Mouse (Mus musculus) cortical plate, adult 2 months (tissue): Measurements from ENCODE around the gene Gm8068. TPM values are rescaled to one million over a fixed set of nuclear protein-coding genes. Genes with fewer than 3 reads are reported as not detected.
"Not testable (repeated sequence)": the region's sequence is repeated elsewhere in the genome, so short reads cannot be mapped to it uniquely, and the experiment has no call there.

Source experiments
- H3K27ac ChIP-seq: fragments of 200-500 bp; 2 replicates; pipeline ENCODE4 v1.5.1; 2012; ENCODE audit warnings: low read length, control low read depth, inconsistent platforms; ENCODE audit not compliant: insufficient read depth
- H3K4me1 ChIP-seq: fragments of 200-500 bp; 2 replicates; pipeline ENCODE4 v1.6.1; 2011; ENCODE audit warnings: low read length; ENCODE audit not compliant: control insufficient read depth, insufficient read depth
- H3K4me3 ChIP-seq: fragments of 200-500 bp; 2 replicates; pipeline ENCODE4 v1.5.1; 2011; ENCODE audit warnings: mild to moderate bottlenecking, low read length, control low read depth; ENCODE audit not compliant: insufficient read depth
- polyA plus RNA-seq: library from polyadenylated mRNA; depleted of rRNA; stranded (reverse); fragments of >200 nt; gene quantifications from 2 replicates; pipeline ENCODE4 v1.2.3, GENCODE M21; 2012; rRNA removed

Gm8068 gene
- not detected in 2 replicates for polyA plus RNA-seq

DNA sequence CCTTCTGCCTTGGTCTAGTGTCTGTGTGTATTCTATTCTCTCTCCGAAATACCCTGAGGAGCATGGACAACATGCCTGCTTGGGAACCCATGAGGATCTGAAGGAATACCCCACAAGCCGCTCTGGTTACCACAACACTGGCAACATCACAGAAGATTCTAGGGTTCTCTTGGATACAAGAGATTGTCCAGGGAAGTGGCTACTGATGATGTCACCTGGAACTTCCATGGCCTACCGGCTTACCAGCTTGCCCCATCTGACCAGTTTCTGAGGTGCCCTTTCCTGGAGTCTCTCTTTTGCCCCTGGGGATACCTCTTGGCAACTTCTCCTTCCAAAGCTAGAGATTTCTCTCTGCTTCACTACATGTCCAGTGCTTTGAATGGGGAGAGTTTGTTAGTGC, at the start of gene Gm8068:
Gm8068 (minus strand) TSS at position 101 of the 400 bp plus-strand sequence.
- H3K4me1 ChIP-seq, H3K4me3 ChIP-seq, H3K27ac ChIP-seq: not testable (repeated sequence)

- H3K27ac ChIP-seq, H3K4me1 ChIP-seq, H3K4me3 ChIP-seq: not testable (repeated sequence)
Observed at GRCm38 (mm10) chr14:41750514-41750913, 48.8 kb upstream of the Gm8068 start, which contains the start of gene Gm7929. Gm7929 (minus strand) TSS chr14:41750614.

DNA sequence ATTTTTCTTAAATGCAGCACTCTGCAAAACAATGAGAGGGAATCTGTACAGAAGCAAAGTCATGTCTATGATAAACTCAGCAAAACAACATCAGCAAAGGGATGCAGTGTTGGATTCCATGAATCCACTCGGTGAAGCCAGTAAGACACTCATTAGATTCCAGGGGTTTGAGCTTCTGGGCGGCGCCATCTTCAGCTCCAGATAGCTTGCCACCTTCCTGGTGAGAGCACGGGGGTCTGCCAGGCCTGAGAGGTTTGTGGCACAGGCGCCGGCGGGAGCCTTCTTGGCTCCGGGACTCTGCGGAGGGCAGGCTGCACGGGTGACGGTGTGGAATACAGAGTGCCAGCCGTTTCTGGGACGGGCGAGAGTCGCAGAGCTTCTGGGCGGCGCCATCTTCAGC, 21.8 kb upstream of the Gm8068 start:
- not testable (repeated sequence) for H3K4me3 ChIP-seq, H3K27ac ChIP-seq, H3K4me1 ChIP-seq

DNA sequence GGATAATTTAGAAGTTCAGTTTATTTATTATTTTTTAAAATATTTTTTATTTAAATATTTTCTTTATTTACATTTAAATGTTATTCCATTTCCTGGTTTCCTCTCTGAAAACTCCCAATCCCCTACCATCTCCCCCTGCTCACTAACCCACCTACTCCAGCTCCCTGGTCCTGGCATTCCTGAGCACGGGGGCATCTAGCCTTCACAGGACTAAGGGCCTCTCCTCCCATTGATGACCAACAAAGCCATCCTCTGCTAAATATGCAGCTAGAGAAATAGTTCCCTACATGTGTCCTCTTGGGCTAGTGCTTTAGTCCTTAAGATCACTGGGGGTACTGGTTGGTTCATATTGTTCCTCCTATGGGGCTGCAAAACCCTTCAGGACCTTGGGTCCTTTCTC, 15.5 kb upstream of the Gm8068 start:
- H3K4me3 ChIP-seq, H3K4me1 ChIP-seq: not testable (repeated sequence)

DNA sequence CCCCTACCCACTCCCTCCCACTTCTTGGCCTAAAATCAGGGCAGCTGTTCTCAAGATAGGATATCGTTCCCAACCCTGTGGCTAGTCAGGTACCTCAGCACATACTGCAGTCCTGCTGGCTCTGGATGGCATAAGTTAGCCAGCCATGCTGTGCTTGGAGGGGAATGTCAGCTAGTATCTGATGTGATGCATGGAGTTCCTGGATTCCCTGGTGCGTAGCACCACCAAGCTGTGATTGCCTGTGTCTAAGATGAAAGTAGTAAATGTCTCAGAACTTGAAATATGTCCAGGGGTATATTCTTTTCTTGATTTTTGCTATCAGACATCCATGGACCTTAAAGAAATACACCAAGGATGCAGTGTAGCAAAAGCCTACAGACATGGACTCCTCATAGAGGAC, 53.5 kb downstream of the Gm8068 start:
- not testable (repeated sequence) for H3K4me1 ChIP-seq, H3K4me3 ChIP-seq, H3K27ac ChIP-seq

More for the DNA sequence above, 15.5 kb upstream of the Gm8068 start:
- not testable (repeated sequence) for H3K27ac ChIP-seq

Other genes with a start within 250 kb of the Gm8068 start
- not detected in 2 replicates for gene Gm7954, start 248.4 kb downstream of the Gm8068 start, polyA plus RNA-seq
- gene Gm3486, start 212.4 kb downstream of the Gm8068 start, polyA plus RNA-seq = not detected in 2 replicates
- gene Gm7970, start 146.3 kb downstream of the Gm8068 start, polyA plus RNA-seq = not detected in 2 replicates
- gene 1700049E17Rik2, start 128.7 kb downstream of the Gm8068 start, polyA plus RNA-seq = not detected in 2 replicates
- not detected in 2 replicates for gene Gm3072, start 77.3 kb downstream of the Gm8068 start, polyA plus RNA-seq
- not detected in 2 replicates for gene Gm3676, start 55.4 kb downstream of the Gm8068 start, polyA plus RNA-seq
- gene Gm7929, start 48.7 kb upstream of the Gm8068 start, polyA plus RNA-seq = not detected in 2 replicates
- gene Gm47189, start 70.6 kb upstream of the Gm8068 start, polyA plus RNA-seq = not detected in 2 replicates
- not detected in 2 replicates for gene Gm7980, start 205.4 kb upstream of the Gm8068 start, polyA plus RNA-seq
- gene 1700049E17Rik1, start 223.1 kb upstream of the Gm8068 start, polyA plus RNA-seq = not detected in 2 replicates
- gene 1700024B05Rik, start 242.1 kb upstream of the Gm8068 start, polyA plus RNA-seq = not detected in 2 replicates